Mouse (Mus musculus) natural killer cell, adult 2 months (primary cell): ENCODE measurements around the gene Amtn.
"Not testable (repeated sequence)": the region's sequence is repeated elsewhere in the genome, so short reads cannot be mapped to it uniquely, and the experiment has no call there.

ENCODE experiments used
- DNase-seq, 2 experiments: peaks; one replicate each; pipeline ENCODE4 v3.0.0; 2022; ENCODE audit warnings: low spot score in 2 of 2

Gene Amtn

GRCm38 (mm10) chr5:88375808-88376207, at the start of gene Amtn:
TSS of gene Amtn (plus strand) at chr5:88376108.
- no peak for DNase-seq

GRCm38 (mm10) chr5:88348533-88348932, 27.4 kb upstream of the Amtn start:
- not testable (repeated sequence) for DNase-seq

GRCm38 (mm10) chr5:88364768-88365167, 11.1 kb upstream of the Amtn start:
- DNase-seq = no peak

- no peak for DNase-seq
Measured at GRCm38 (mm10) chr5:88366886-88367285, 9.0 kb upstream of the Amtn start.

- DNase-seq = no peak
Measured at GRCm38 (mm10) chr5:88370578-88371232, 5.2 kb upstream of the Amtn start.

GRCm38 (mm10) chr5:88372563-88372962, 3.3 kb upstream of the Amtn start:
- no peak for DNase-seq

- not testable (repeated sequence) for DNase-seq
Measured at GRCm38 (mm10) chr5:88391960-88392359, 16.1 kb downstream of the Amtn start.

GRCm38 (mm10) chr5:88398581-88398980, 22.7 kb downstream of the Amtn start:
- DNase-seq = no peak

GRCm38 (mm10) chr5:88399849-88400248, 23.9 kb downstream of the Amtn start:
- peak in 1 of 2 experiments; percentile 13 for DNase-seq

- DNase-seq = no peak
Measured at GRCm38 (mm10) chr5:88401464-88401863, 25.6 kb downstream of the Amtn start.

- DNase-seq = no peak
Measured at GRCm38 (mm10) chr5:88420319-88421065, 44.6 kb downstream of the Amtn start.

- DNase-seq = not testable (repeated sequence)
Measured at GRCm38 (mm10) chr5:88424892-88425291, 49.0 kb downstream of the Amtn start.

GRCm38 (mm10) chr5:88426753-88427152, 50.8 kb downstream of the Amtn start:
- DNase-seq = no peak
